Mouse (Mus musculus) splenic B cell, adult 2 months (primary cell): ENCODE results near the gene Znrf3.
A peak's percentile ranks its signal among the peaks of the same experiment; 100 is the strongest.

ENCODE experiments used
- DNase-seq: peaks from one replicate; pipeline ENCODE4 v3.0.0-alpha.2; 2011; ENCODE audit warnings: low read depth, low spot score
- H3K27me3 ChIP-seq: 2 replicates; pipeline ENCODE4 v1.6.1; 2012; ENCODE audit warnings: mild to moderate bottlenecking, low read length, moderate library complexity, mixed read lengths; ENCODE audit not compliant: control insufficient read depth, poor library complexity, insufficient read depth, severe bottlenecking
- H3K36me3 ChIP-seq: 2 replicates; pipeline ENCODE4 v1.6.1; 2012; ENCODE audit warnings: mild to moderate bottlenecking, low read length, moderate library complexity, mixed read lengths; ENCODE audit not compliant: control insufficient read depth, poor library complexity, insufficient read depth, severe bottlenecking

Gene Znrf3

DNA sequence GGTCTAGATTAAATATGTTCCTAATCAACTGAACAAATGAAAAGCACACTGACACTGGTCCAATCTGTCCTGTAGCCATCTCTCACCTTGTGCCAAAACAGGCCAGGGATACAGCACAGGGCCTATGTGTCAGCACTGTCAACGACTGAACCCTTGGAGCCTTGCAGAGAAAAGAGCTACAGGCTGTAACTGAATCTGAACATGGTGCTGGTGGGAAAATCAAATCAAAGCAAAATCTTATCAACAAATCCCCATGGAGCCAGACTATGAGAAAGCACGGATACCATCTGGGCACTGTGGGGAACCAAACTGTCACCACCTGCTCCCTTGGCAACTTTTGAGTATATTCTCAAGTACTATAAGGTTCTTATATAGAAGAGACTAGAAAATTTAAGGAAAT is 19.5 kb downstream of the Znrf3 start:
- no peak for DNase-seq
- H3K27me3 ChIP-seq = no peaks in the 10 kb centered on the region
- no peaks in the 10 kb centered on the region for H3K36me3 ChIP-seq

DNA sequence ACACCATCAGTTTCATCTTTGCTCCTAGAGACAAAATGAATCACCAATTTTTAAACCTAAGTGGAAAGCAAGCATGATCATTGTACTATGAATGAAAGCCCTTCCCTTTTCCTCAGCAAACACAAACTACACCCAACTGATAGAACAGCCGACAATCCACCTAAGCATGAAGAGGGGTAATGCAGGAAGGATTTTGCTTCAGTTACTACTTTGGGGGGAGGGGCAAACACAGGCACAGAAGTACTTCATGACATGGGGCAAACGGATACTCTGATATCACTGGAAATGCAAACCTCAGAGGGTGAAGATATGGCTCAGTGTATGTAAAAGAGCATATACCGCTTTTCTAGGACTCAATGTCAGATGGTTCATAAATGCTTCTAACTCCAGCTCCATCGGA is 20.5 kb downstream of the Znrf3 start:
- H3K36me3 ChIP-seq = no peaks in the 10 kb centered on the region
- H3K27me3 ChIP-seq = no peaks in the 10 kb centered on the region
- DNase-seq = no peak

DNA sequence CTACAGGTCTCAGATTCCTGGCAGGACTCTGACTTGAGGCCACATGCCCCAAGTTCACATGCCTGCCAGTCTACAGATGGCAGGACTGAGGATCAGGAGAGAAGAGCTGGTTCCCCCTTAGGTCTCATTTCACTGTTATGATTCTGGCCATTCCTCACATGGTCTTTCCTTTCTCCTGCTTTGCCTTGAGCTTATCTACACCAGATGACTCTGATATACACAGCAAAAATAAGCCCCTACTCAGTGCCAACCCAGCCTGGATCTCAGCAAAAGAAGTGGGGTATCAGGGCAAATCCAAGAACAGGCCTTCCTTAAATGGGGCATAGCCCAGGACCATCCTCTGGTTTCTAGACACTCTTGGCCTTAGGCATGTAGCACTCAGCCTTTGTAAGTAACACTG is 21.6 kb downstream of the Znrf3 start:
- DNase-seq = no peak
- Histone ChIP-seq H3K36me3 (no peaks in the 10 kb centered on the region), H3K27me3 (no peaks in the 10 kb centered on the region)

DNA sequence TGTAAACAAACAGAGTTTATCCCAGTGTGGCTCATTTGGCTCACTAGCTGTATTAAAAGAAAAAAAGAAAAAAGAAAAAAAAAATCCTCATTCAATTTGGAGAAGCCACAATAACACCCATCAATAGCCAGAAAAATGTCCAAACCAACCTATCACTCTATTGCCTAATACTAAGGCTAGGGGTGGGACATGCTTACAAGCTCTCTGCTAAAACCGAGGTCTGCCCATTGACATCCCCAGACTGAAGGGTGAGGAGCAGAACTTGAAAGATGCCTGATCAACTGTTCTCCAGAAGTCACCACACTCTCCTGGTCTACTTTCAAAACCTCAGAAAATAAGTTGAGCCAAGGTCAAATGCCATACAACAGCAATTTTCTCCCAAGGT is 22.4 kb downstream of the Znrf3 start:
- Histone ChIP-seq H3K27me3 (no peaks in the 10 kb centered on the region), H3K36me3 (no peaks in the 10 kb centered on the region)
- DNase-seq = no peak

DNA sequence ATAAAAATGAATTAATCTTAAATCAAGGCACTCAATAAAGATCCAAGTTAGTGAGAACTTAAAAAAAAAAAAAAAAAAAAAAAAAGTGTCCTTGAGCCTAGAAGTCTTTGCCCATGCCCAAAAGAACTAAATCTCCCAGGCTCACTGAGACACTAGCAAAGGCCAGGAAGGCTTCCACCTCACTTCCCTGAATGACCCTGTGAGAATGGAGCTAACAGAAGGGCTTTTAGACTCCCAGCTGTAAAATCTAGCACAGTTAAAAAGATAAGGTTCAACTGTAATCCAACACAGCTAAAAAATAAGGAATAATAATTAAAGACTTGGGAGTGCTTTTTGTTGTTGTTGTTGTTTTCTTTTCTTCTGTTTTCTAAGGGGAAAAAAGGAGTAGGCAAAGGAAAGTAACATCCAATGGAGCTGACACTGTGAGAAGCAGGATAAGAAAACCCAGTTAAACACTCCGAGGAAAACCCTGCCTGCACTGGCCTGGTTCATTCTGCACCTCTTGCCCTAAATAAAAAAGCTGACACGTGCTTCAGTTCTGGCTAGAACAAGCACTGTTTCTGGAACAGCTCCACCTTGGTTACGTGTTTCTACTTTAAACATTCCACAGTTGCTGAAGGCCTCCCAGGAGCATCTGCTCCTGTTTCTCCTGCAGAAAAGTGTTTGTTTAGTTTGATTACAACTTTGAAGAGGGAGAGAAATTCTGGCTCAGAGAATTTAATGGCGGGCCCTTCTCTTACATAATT is 23.0 kb downstream of the Znrf3 start:
- Histone ChIP-seq H3K36me3 (no peaks in the 10 kb centered on the region), H3K27me3 (no peaks in the 10 kb centered on the region)
- no peak for DNase-seq

DNA sequence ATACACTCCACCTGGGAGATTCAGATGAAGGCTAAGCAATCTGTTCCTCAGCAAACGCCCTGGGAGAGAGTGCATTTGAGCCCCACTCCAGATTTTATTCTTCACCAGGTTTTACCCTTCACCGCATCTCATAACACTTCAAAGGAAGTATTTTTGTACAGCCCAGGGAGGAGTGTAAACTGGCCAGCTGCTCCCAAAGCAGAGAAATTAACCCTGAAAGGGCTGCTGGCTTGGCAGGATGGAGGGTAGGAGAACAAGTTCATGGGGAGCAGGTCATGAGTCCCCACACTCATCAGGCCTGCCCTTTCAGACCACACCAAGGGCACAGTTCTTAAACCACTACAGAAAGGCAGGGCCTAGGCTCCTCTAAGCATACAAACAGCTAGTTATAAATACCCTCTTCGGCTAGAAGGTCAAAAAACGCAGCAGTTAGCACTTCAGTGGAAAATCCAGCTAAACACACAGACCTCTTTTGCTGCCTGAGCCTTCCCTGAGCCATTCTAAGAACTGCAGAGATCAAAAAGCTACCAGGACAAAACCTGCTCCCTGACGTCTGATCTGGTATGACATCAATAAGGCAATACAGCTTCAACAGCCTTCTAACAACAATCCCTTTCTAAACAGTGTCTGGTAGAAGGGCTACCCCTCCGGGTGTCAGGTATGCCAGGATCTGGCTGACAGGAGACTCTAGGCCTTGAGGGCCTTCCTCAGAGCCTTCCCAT is 28.9 kb downstream of the Znrf3 start:
- Histone ChIP-seq H3K36me3 (no peaks in the 10 kb centered on the region), H3K27me3 (no peaks in the 10 kb centered on the region)
- no peak for DNase-seq

DNA sequence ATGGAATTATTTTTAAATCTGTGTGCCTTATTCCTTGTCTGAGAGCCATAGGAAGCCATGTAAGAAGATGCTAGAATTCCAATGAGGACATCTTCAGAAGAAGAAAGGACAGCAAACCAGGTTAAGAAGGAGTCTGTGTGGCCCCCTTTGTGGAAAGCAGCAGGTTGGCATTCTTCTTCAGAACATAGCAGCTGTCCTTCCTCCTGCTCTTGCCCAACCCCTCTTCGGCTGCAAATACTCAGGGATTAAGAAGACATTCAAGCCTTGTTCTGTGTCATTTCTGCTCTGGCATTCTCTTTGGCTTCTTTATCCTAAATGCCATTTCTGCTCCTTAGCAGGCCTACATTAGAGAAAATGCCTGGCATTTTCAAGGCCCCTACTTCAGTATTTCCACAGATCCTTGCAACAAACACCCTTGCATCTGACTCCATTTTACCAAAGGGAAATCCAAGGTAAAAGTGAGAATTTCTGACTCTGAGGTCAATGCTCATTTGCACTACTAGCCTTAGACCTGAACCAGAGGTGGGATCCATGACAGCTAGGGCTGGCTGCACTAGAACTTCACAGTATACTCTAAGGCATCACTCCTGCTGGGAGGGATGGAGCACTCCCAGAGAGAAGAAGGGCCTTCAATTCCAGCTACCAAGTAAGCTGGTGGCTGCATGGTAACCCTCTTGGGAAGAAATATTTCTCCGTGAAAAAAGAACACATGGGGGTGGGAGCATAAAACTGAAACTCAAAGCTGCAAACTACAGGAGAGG is 29.6 kb downstream of the Znrf3 start:
- no peaks in the 10 kb centered on the region for H3K36me3 ChIP-seq
- no peak for DNase-seq
- no peaks in the 10 kb centered on the region for H3K27me3 ChIP-seq

DNA sequence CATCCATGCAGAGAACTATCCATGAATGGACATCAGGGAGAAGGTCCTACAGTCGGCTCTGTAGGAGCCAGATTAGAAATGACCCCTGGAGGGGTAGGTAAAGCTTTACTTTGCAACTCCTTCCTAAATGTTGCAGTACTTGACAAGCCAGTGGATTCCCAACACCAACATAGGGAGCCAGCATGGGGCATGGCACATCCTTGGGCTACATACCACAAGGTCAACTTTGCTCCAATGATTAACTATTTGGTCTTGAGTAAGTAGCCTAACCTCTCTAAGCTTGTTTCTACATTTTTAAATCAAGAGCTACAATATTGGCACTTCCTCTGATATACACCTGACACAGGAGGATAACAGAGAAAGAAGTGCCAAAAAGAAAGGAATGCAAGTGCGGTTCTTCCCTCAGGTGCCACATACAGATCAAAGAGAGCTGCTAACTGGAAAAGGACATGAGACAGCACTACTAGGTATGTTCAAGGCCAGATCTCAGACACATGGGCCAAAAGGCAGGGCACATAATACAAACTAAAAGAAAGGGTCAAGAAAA is 31.9 kb downstream of the Znrf3 start:
- no peaks in the 10 kb centered on the region for H3K36me3 ChIP-seq
- no peaks in the 10 kb centered on the region for H3K27me3 ChIP-seq
- no peak for DNase-seq

DNA sequence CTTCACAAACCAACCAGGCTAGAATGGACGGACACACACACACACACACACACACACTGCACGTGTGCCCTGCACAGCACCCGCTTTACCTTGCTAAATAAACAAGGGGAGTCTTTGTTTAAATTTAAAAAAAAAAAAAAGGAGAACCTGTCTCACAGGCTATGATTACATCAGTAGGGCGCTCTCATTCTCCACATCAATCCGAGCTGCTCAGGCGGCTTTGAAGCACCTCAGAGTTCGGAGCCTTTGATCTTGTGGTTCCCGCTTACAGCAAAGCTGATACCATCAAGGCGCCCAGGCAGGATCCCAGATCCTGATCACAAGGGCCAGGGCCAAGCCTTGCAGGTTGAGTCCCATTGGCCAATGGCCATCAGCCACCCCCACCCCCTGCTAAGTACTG is 33.1 kb downstream of the Znrf3 start:
- DNase-seq = no peak
- Histone ChIP-seq H3K27me3 (no peaks in the 10 kb centered on the region), H3K36me3 (no peaks in the 10 kb centered on the region)

DNA sequence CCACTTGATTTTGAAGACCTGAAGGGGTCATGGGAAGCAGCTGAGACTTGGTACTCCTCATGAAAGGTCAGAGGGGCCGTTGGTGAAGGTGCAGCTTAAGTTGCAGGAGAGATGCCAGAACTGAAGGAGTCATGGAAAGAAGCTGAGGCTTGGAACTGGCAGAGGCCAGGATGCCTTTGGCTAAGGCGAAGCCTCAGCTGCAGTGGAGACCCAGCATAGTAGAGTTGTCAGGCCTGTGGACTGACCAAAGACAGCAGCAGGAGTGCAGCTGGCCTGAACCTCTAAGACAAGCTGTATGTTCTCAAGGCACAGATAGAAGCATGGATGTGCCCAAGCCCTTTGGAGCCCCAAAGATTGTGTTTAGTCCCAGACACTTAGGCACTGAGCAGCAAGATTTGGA is 40.5 kb downstream of the Znrf3 start:
- no peaks in the 10 kb centered on the region for H3K36me3 ChIP-seq
- no peak for DNase-seq
- no peaks in the 10 kb centered on the region for H3K27me3 ChIP-seq

DNA sequence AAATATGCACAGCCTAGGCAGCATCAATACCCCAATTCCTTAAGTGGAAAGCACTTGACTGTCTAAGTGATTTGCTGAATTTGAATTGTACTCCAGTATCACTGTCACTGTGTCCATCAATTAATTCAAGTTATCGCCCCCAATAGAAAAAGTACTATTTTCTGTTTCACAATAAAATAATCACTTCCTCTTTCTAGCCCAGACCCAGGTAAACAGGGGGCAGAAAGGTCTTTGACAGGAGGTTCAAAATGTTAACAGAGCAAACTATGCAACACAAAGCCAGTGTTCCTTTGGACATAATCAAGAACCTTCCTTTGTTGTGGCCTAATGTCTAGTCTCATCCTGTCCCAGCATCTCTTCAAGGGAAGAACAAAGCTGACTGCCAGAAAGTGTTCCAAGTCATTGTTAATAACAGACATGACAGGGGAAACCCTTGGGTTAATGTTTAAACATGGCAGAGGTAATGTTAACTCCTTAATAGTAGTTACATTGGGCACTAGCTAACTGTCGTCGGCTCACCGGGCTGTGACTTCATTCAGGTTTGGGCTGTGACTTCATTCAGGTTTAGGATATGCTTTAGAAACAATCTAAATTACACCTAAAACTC is 42.4 kb downstream of the Znrf3 start:
- no peaks in the 10 kb centered on the region for H3K27me3 ChIP-seq
- no peaks in the 10 kb centered on the region for H3K36me3 ChIP-seq
- DNase-seq = peak; percentile 10

DNA sequence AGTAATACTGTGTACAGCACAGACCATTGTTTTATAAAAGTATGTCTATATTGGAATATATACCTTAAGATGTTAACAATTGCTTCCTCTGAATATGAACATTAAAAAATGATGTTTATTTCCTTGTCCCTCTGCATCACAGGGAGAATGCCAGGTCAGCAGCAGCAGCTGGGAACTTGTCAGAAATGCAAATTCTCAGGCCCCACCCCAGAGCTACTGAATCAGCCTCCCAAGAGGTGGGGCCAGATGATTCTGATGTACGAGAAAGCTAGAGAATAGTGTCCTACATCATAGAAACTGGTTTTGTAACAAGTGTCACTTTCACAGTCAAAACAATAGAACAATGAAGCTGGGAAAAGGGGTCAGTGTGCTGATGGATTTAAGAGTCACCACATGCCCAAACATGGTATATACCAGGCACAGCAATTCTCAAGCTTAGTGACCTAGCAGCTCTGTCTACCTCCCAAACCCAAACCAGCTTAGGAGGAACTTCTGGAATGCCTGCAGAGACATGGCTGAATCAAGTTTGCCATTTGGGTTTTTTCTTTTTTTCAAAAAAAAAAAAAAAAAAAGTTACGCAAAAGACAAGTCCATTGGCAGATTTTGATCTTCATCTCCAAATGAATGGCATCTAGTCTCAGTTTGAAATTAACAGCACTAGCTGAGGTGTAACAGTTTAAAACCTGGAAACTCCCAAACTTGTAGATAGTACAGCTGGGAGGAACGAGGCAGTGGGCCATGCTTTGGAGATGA is 46.2 kb downstream of the Znrf3 start:
- H3K27me3 ChIP-seq = no peaks in the 10 kb centered on the region
- no peak for DNase-seq

DNA sequence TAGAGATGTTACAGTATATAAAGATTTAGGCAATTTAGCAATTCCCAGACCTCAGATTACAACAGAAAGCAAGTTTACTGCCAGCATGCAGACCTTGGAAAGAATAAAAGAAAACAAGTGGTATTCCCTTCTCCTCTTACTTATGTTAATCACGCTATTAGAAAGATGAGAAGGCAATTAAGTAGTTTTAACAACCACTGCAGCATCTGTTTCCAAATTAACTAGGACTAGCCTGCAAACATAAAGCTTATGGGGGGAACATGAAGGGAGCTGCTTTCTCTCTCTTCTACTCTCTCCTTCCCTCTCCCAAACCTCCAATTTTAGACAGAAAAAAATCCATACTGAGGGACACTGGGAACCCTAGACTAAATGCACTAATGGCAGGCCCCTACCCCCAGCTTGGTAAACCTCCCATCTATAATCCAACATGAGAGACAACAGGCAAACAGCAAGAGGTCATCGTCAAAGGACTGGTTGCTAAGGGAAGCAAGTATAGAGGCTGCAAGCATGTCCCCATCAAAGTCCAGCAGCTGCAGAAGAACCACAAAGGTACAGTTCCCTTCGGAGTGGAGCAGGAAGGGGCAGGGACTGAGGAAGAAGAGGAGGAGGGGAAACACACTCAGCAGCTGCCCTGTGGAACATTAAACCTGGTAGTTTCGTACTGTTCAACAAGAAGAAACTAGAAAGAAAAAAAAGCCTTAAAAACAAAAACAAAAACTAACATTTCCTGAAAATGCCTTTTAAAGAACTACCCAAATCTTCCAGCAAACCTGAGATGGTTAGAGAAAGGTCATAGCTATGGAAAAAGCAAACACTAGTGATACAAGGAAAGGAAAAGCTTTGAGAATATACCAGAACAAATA is 53.4 kb downstream of the Znrf3 start:
- DNase-seq = no peak
- H3K27me3 ChIP-seq = no peaks in the 10 kb centered on the region
- no peaks in the 10 kb centered on the region for H3K36me3 ChIP-seq

More for the DNA sequence above, 46.2 kb downstream of the Znrf3 start:
- no peaks in the 10 kb centered on the region for H3K36me3 ChIP-seq
